Mouse (Mus musculus): ENCODE measurements around the gene Cpne6. TPM values are rescaled to one million over a fixed set of nuclear protein-coding genes. Genes with fewer than 3 reads are reported as not detected.

Gene Cpne6
- polyA plus RNA-seq, 1 experiment: not detected

- Histone ChIP-seq H3K36me3 (replicated peaks; ENCODE audit: low read length) (no peaks in the 10 kb centered on the region), H3K4me1 (peaks cover 11% of the 10 kb centered on the region), H3K27me3 (replicated peaks) (peaks cover 95% of the 10 kb centered on the region), H3K9me3 (no peaks in the 10 kb centered on the region), H3K4me3 (replicated peaks) (no peak overlapping the region)
- TF ChIP-seq GATA1 (IDR thresholded peaks at IDR 0.05; ENCODE audit: borderline replicate concordance, low read length) (no peak), FLI1 (IDR thresholded peaks at IDR 0.05; ENCODE audit: low read length) (no peak)
These were observed 9.4 kb downstream of the Cpne6 start for GRCm38 (mm10) chr14:55519604-55520003.

DNA sequence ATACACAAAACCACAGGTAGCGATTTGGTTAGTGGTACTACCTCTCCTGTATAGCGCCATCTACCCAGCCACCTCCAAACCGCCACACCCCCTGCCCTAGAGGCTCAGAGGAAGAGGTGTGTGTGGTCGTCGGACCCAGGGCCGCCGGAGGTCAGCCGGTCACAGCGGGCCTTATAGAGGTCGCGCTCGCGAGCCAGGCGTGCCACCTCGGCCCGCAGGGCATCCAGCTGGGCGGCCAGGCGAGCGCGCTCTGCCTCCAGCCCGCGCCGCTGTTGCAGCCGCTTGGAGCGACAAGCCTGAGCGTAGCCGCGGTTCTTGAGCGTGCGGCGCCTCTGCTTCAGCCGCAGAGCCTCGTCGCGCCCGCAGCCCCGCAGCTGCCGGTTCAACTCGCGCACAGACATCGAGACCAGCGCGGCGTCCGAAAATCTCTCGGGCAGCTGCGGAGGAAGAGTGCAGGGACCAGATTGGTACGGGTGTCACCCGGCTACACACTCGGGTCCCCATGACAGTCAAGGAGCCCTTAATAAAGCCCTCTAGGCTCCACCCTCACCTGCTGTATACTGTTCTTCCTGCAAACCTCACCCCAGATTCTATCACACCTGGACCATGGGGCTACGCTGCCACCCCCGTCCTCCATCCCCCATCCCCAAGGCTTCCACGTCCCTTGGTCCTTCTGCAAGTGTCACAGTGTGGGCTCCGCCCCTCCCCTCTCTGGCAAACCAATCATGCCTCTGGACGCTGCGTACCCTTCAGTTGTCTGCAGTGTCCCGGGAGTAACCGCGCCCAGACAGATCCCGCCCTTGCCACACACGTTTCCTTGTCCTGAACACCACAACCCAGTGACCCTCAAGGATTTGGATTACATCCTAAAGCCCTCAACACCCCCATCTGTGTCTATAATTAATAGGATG, 10.5 kb downstream of the Cpne6 start:
- peaks cover 11% of the 10 kb centered on the region for H3K4me1 ChIP-seq
- no peaks in the 10 kb centered on the region for H3K9me3 ChIP-seq
- H3K4me3 ChIP-seq (replicated peaks): peak overlapping the region; percentile 80
- no peak for TF ChIP-seq FLI1 (IDR thresholded peaks at IDR 0.05; ENCODE audit: low read length)
- TF ChIP-seq GATA1 (IDR thresholded peaks at IDR 0.05; ENCODE audit: borderline replicate concordance, low read length): no peak
- H3K36me3 ChIP-seq (replicated peaks; ENCODE audit: low read length): no peaks in the 10 kb centered on the region
- H3K27me3 ChIP-seq (replicated peaks): peaks cover 96% of the 10 kb centered on the region

- no peaks in the 10 kb centered on the region for H3K36me3 ChIP-seq (replicated peaks; ENCODE audit: low read length)
- no peaks in the 10 kb centered on the region for H3K9me3 ChIP-seq
- H3K4me3 ChIP-seq (replicated peaks): no peak overlapping the region
- peaks cover 15% of the 10 kb centered on the region for H3K4me1 ChIP-seq
- TF ChIP-seq GATA1 (IDR thresholded peaks at IDR 0.05; ENCODE audit: borderline replicate concordance, low read length) (no peak), FLI1 (IDR thresholded peaks at IDR 0.05; ENCODE audit: low read length) (no peak)
- H3K27me3 ChIP-seq (replicated peaks): peaks cover 72% of the 10 kb centered on the region
These were observed 13.8 kb downstream of the Cpne6 start for GRCm38 (mm10) chr14:55524062-55524461.

GRCm38 (mm10) chr14:55524785-55525184, 14.5 kb downstream of the Cpne6 start, which contains the start of gene Nrl:
TSS of gene Nrl (minus strand) at chr14:55524981.
- TF ChIP-seq GATA1 (IDR thresholded peaks at IDR 0.05; ENCODE audit: borderline replicate concordance, low read length): no peak
- no peak for TF ChIP-seq FLI1 (IDR thresholded peaks at IDR 0.05; ENCODE audit: low read length)
- Histone ChIP-seq H3K4me1 (peaks cover 15% of the 10 kb centered on the region), H3K9me3 (no peaks in the 10 kb centered on the region), H3K4me3 (replicated peaks) (no peak within 1 kb of the TSS), H3K27me3 (replicated peaks) (peaks cover 72% of the 10 kb centered on the region), H3K36me3 (replicated peaks; ENCODE audit: low read length) (no peaks in the 10 kb centered on the region)

- Histone ChIP-seq H3K9me3 (no peaks in the 10 kb centered on the region), H3K4me1 (peaks cover 12% of the 10 kb centered on the region), H3K4me3 (replicated peaks) (no peak overlapping the region), H3K27me3 (replicated peaks) (peaks cover 60% of the 10 kb centered on the region), H3K36me3 (replicated peaks; ENCODE audit: low read length) (no peaks in the 10 kb centered on the region)
- TF ChIP-seq GATA1 (IDR thresholded peaks at IDR 0.05; ENCODE audit: borderline replicate concordance, low read length): no peak
- TF ChIP-seq FLI1 (IDR thresholded peaks at IDR 0.05; ENCODE audit: low read length): no peak
These were observed 16.4 kb downstream of the Cpne6 start for GRCm38 (mm10) chr14:55526674-55527073.

GRCm38 (mm10) chr14:55527940-55528339, 17.7 kb downstream of the Cpne6 start:
- TF ChIP-seq FLI1 (IDR thresholded peaks at IDR 0.05; ENCODE audit: low read length) (no peak), GATA1 (IDR thresholded peaks at IDR 0.05; ENCODE audit: borderline replicate concordance, low read length) (no peak)
- peaks cover 54% of the 10 kb centered on the region for H3K27me3 ChIP-seq (replicated peaks)
- no peak overlapping the region for H3K4me3 ChIP-seq (replicated peaks)
- H3K4me1 ChIP-seq: peaks cover 13% of the 10 kb centered on the region
- H3K36me3 ChIP-seq (replicated peaks; ENCODE audit: low read length): no peaks in the 10 kb centered on the region
- no peaks in the 10 kb centered on the region for H3K9me3 ChIP-seq

GRCm38 (mm10) chr14:55536116-55536745, 26.0 kb downstream of the Cpne6 start:
- Histone ChIP-seq H3K36me3 (replicated peaks; ENCODE audit: low read length) (no peaks in the 10 kb centered on the region), H3K4me1 (peaks cover 35% of the 10 kb centered on the region), H3K4me3 (replicated peaks) (peak overlapping the region; percentile 21), H3K27me3 (replicated peaks) (peaks cover 17% of the 10 kb centered on the region), H3K9me3 (no peaks in the 10 kb centered on the region)
- TF ChIP-seq GATA1 (IDR thresholded peaks at IDR 0.05; ENCODE audit: borderline replicate concordance, low read length) (no peak), FLI1 (IDR thresholded peaks at IDR 0.05; ENCODE audit: low read length) (no peak)

- Histone ChIP-seq H3K36me3 (replicated peaks; ENCODE audit: low read length) (peaks cover 36% of the 10 kb centered on the region), H3K27me3 (replicated peaks) (peaks cover 2% of the 10 kb centered on the region), H3K4me1 (peaks cover 48% of the 10 kb centered on the region), H3K4me3 (replicated peaks) (peak within 1 kb of the TSS; percentile 98), H3K9me3 (no peaks in the 10 kb centered on the region)
- TF ChIP-seq GATA1 (IDR thresholded peaks at IDR 0.05; ENCODE audit: borderline replicate concordance, low read length): no peak
- no peak for TF ChIP-seq FLI1 (IDR thresholded peaks at IDR 0.05; ENCODE audit: low read length)
These were observed 30.0 kb downstream of the Cpne6 start, which contains the start of gene Pck2 for GRCm38 (mm10) chr14:55540067-55540786. TSS of gene Pck2 (plus strand) at chr14:55540266.

GRCm38 (mm10) chr14:55540787-55541321, 30.6 kb downstream of the Cpne6 start:
- no peak for TF ChIP-seq GATA1 (IDR thresholded peaks at IDR 0.05; ENCODE audit: borderline replicate concordance, low read length)
- TF ChIP-seq FLI1 (IDR thresholded peaks at IDR 0.05; ENCODE audit: low read length): no peak
- peaks cover 2% of the 10 kb centered on the region for H3K27me3 ChIP-seq (replicated peaks)
- peaks cover 49% of the 10 kb centered on the region for H3K4me1 ChIP-seq
- peaks cover 42% of the 10 kb centered on the region for H3K36me3 ChIP-seq (replicated peaks; ENCODE audit: low read length)
- H3K4me3 ChIP-seq (replicated peaks): peak overlapping the region; percentile 98
- H3K9me3 ChIP-seq: no peaks in the 10 kb centered on the region
